Mouse (Mus musculus) frontal cortex, postnatal 25 days (tissue): ENCODE results near the gene Frmd4b.

Experiments used
- DNase-seq, 2 experiments: peaks; one replicate each; pipeline ENCODE4 v3.0.0; 2022; ENCODE audit warnings: low spot score in 2 of 2

Gene Frmd4b

DNA sequence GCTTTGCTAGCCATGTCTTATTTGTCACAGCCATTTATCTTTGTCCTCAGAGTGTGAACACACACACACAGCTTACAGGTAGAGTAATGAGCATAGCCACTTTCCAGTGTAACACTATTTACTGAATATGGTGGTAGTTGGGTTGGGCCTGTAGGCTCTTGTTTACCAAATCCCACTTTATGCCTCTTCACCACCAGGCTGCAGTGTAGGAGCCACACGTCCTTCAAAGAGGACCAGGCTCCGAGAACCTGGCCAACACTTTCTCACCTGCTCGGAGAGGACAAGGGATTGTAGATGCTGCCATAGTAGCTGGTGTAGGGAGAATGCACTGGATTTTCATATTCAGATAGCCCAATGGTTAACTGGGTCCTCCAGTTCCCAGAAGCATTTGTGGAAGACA lies 325.2 kb downstream of the Frmd4b start:
- DNase-seq = no peak

GRCm38 (mm10) chr6:97291159-97291908 lies 326.0 kb downstream of the Frmd4b start:
- DNase-seq = no peak

- no peak for DNase-seq
Observed at GRCm38 (mm10) chr6:97290687-97291086, 326.7 kb downstream of the Frmd4b start.

DNA sequence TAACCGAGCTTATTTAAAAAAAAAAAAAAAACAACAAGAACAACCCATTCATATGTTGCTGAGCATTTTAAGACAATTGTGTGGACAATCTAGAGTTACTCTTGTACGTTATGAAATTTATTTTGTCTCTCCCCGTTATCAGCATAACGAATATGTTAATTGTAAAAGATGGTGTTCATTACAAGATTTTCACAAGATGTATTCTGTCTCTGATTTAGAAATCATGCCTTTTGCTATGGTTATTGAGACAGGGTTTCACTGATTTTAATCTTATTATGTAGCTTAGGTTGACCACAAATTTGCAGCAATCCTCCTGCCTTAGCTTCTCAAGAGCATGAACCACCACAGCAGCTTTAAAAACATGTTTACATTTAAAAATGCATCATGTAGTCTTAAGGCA lies 327.5 kb downstream of the Frmd4b start:
- no peak for DNase-seq

GRCm38 (mm10) chr6:97289316-97289820 lies 328.0 kb downstream of the Frmd4b start:
- DNase-seq = no peak

DNA sequence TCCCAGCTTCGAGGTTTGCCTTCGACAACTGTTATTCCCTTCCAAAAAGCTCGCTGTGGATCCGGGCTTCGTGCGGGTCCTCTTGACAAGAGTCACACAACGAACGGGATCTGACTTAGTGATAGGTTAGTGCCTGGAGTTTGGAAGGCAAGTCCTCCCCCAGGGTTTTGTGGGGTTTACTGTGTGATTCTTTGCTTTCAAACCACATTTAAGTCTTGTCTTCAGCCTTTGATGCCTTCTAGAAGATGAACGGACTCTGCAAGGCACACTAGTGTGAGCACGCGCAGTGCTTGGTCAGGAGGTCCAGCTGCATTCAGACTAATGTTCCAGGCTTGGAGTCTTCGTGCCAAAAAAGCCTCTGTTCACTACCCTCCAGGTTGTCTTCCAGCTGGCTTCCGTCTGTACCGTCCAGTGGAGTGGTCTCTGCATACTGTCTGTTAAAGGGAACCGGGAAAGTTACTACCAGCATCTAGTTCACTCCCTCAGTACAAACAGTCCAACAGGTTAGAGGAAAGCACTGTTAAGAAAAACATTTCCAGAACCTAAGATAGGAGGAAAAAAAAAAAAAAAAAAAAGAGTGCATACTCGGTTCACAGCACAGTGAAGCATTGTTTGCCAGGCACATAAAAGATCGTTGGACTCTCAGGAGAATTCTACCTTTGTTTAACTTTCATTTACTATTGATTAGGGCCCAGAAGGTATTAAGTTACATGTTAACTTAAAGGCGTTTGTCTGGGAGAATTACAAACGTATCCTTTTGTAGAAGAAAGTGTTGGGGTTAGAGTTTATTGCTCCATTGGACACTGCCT lies 329.1 kb downstream of the Frmd4b start:
- no peak for DNase-seq

GRCm38 (mm10) chr6:97286332-97286731 lies 331.0 kb downstream of the Frmd4b start:
- no peak for DNase-seq

GRCm38 (mm10) chr6:97283676-97284075 lies 333.7 kb downstream of the Frmd4b start:
- no peak for DNase-seq

DNA sequence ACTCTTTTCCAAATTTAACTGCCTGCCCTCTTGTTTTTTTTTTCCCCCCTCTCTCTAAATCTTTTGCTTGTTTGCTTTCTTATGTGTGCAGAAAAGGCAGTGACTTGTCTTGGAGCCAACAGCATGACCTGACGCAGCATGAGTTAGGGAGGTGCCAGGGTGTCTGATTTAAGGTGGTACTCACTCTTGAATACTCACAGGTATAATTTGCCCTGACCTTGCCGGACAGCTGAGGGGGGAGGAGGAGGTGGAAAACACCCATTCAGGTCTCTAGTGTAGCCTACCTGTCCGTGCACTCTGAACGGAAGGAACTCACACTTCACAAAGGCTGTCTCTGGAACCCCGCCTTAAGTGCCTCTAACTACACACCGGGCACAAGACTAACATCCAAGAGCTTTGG lies 338.5 kb downstream of the Frmd4b start:
- no peak for DNase-seq

- DNase-seq = peak; percentile 72 to 76
Observed at GRCm38 (mm10) chr6:97278014-97278787, 339.1 kb downstream of the Frmd4b start.

DNA sequence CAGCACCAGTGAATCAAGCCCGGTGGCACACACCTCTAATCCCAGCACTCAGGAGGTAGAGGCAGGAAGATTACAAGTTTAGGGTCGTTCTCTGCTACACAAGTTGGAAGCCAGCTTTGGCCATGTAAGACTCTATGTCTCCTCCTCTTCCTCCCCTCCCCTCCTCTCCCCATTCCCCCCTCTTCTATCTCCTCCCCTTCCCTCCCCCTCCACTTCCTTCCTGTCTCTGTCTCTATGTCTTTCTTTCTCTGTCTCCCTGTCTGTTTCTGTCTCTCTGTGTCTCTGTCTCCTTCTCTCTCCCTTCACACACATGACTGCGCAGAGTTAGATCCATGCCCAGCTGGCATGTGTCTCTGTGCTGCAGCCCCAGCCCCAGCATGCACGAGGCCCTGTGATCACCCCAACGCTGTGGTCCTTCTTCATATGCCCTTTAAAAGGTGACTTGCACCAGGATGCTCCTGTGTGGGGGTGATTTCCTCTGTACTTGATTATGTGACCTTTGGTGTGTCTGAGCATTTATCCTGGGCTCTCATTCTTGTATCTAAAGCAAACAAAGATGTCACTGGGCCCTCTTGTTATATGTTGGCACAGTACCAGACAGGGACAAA lies 340.3 kb downstream of the Frmd4b start:
- no peak for DNase-seq

GRCm38 (mm10) chr6:97276366-97276765 lies 341.0 kb downstream of the Frmd4b start:
- no peak for DNase-seq

DNA sequence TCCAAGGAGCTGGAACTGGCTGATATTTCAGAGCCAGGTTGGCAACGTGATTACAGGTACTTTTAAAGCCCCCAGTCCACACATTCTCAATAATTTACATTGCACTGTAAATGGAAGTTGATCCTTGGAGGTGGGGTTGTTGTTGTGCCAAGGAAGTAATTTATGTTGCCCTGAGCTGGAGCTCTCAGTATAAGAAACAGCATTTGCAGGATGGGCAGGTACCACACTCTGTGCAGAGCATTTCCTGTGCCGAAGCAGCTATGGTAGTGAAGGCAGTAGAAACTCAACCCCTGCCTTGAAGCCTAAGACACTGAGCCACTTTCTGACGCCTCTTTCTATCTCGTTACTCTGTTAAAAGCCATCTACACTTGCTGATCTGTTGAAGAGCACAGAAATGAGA lies 341.6 kb downstream of the Frmd4b start:
- DNase-seq = no peak

GRCm38 (mm10) chr6:97273777-97274176 lies 343.6 kb downstream of the Frmd4b start:
- DNase-seq = no peak

DNA sequence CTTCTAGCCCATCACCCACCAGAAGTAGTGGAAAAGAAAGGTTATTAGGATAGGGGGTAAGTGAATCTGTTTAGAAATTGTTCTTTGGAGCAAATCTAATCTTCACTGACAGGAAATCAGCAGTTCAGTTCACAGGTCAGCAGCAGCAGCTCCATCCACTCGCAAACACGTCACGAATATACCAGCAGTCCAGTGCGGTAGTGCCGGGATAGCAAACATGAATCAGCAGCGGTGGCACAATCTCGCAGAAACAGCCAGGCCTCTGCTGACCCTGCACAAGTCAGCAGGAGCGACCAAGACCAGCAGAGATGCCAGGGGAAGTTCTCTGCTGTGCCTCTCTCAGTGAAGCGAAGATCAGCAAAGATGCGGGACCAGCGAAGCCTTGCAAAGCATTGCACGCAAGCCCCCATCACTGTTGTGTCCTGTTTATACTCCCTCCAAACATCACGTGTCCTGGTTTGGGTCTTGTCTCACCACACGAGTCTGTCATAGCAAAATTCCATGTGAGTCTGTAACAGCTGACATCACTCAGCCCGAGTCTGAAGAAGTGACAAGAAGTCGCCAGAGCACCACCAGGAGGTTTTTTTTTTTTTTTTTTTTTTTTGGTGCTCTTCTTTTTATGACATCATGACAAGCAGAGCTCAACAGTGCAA lies 344.2 kb downstream of the Frmd4b start:
- no peak for DNase-seq

DNA sequence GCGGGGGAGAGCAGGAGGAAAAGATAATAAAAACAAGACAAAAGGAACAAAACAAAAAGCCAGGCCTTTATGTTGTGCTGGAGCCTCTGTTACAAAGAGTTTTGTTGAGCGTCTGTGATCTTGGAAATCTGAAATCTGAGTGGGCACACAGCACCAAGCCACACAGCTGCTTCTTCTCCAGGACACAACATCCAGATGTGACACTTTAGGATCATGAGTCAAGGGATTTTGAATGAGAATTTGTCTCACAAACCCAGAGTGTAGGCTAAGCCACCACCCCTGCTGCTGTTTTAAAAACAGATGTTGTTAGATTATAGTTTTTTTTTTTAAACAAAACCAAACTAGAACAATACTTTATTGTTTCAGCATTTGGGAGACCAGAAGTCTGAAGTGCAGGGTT lies 345.0 kb downstream of the Frmd4b start:
- no peak for DNase-seq

GRCm38 (mm10) chr6:97269596-97269995 lies 347.7 kb downstream of the Frmd4b start:
- DNase-seq = no peak

GRCm38 (mm10) chr6:97267132-97267531 lies 350.2 kb downstream of the Frmd4b start:
- DNase-seq = no peak

- no peak for DNase-seq
Observed at GRCm38 (mm10) chr6:97266661-97267060, 350.7 kb downstream of the Frmd4b start.

DNA sequence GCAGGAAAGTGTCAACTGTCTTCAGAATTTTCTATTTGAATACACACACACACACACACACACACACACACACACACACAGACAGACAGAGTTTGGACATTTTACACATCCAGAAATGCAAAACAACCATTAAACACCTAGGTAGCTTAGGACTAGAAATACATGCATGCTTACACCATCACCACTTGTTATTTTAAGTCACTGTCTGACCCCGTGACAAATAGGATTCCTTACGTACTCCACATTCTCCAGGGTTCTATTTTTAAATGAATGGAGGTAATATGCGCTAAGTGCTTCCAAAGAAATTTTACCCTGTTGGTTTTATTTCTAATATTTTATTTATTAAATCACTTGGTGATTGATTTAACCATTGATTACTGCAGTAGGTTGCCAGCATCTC lies 351.6 kb downstream of the Frmd4b start:
- no peak for DNase-seq

DNA sequence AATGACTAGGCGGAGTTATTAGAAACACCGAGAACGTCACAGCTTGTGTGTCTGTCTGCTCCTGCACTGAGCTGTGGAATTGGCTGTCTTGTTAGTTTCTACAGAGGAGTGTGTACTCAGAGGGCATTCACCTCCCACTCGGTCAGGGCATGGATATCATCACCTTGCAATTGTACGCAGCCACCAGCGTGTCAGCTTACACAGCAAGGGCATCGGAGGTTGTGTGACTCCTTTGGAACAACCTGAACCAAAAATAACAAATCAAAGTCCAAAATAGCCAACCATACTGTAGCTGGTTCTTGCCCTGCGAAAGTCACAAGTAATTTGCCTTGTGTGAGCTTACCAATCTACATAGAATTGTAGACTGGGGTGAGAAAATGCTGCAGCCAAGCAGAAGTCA lies 352.1 kb downstream of the Frmd4b start:
- no peak for DNase-seq
